Comparison of ENCODE assay signal across 21 mouse cellular contexts in genomic region chr17:31311047-31311446, GRCm38 (mm10).
"Had no signal": no experiment of that assay in that cellular context is flagged by ENCODE, and none has a peak within 500 bp of the region (broad histone marks: within the 10 kb centered on the region; RNA-seq: fewer than 3 reads in every experiment).

No protein-coding gene starts in this region.

- H3K36me3 ChIP-seq: limb, embryonic 12.5 days; limb, embryonic 15.5 days; liver, embryonic 15.5 days; stomach, embryonic 15.5 days had no signal

- ATAC-seq: intestine, postnatal 0 days had no signal

- H3K4me3 ChIP-seq: limb, embryonic 12.5 days; limb, embryonic 15.5 days; liver, embryonic 15.5 days; neural tube, embryonic 12.5 days; neural tube, embryonic 15.5 days; stomach, embryonic 15.5 days had no signal

- H3K4me2 ChIP-seq: limb, embryonic 12.5 days; limb, embryonic 15.5 days; liver, embryonic 11.5 days; liver, embryonic 15.5 days; midbrain, embryonic 11.5 days; neural tube, embryonic 12.5 days; neural tube, embryonic 15.5 days; stomach, embryonic 15.5 days had no signal

- H3K9me3 ChIP-seq: limb, embryonic 12.5 days; limb, embryonic 15.5 days; liver, embryonic 15.5 days; neural tube, embryonic 12.5 days; neural tube, embryonic 15.5 days; stomach, embryonic 15.5 days had no signal

- DNase-seq: kidney, adult 2 months; kidney, postnatal 25 days; left cerebral cortex, postnatal 4 days; lung, adult 2 months; lung, postnatal 14 days; lung, postnatal 4 days; midbrain, embryonic 14.5 days; right cerebral cortex, adult 18-20 months; right cerebral cortex, postnatal 14 days; right cerebral cortex, postnatal 4 days; thymus, postnatal 36 days had no signal

- H3K27ac ChIP-seq: kidney, postnatal 0 days; limb, embryonic 12.5 days; limb, embryonic 15.5 days; liver, embryonic 15.5 days; neural tube, embryonic 12.5 days; neural tube, embryonic 15.5 days; stomach, embryonic 15.5 days had no signal

- H3K9ac ChIP-seq: limb, embryonic 12.5 days; limb, embryonic 15.5 days; liver, embryonic 15.5 days; neural tube, embryonic 12.5 days; neural tube, embryonic 15.5 days; stomach, embryonic 15.5 days had no signal

- H3K27me3 ChIP-seq: limb, embryonic 12.5 days; limb, embryonic 15.5 days; liver, embryonic 15.5 days; neural tube, embryonic 12.5 days; neural tube, embryonic 15.5 days; stomach, embryonic 15.5 days had no signal
